Mouse (Mus musculus): ENCODE results near the gene Gm21958. TPM values are rescaled to one million over a fixed set of nuclear protein-coding genes. Genes with fewer than 3 reads are reported as not detected.

The Gm21958 gene
- total RNA-seq (2022) = not detected

DNA sequence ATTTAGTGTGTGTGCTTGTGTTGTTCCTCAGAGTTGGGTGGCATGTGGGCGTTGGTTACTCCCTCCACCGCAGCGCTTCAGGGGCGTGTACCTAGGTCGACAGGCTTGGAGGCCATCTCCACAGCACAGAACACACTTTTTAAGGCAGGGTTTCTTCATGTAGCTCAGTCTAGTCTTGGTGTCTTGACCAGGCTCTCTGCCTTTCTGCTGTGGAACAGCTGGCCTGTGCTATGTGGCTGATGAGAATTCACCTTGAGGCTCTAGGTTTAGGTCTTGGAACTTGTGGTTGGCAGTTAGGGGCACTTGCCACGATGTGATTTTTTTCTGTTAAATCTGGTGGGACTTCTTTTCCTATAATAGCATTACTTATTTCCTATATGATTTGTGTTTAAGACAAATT, at the start of gene Gm21958:
TSS of gene Gm21958 (minus strand) at position 101 of the 400 bp plus-strand sequence.
- no peak for DNase-seq (ENCODE audit: low spot score in 2 of 2)

DNA sequence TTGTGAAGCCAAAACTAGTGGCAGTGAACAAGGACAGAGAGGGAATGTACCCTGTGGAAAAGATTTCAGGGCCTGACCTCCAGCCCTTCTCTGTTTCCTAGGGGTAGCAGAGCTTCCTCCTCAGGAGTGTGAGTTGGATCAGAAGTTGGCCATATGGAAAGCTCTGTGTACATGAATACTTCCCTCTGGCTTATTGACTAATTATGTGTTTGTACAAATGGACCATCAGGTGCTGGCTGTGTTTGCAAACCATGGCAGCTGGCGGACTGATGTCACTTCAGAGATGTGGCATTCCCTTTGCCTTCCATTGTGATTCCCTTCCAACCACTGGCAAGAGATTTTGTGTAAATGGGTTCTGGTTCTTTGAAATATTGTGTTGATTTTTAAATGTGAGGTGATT, 47.1 kb upstream of the Gm21958 start:
- DNase-seq (ENCODE audit: low spot score in 2 of 2) = no peak

DNA sequence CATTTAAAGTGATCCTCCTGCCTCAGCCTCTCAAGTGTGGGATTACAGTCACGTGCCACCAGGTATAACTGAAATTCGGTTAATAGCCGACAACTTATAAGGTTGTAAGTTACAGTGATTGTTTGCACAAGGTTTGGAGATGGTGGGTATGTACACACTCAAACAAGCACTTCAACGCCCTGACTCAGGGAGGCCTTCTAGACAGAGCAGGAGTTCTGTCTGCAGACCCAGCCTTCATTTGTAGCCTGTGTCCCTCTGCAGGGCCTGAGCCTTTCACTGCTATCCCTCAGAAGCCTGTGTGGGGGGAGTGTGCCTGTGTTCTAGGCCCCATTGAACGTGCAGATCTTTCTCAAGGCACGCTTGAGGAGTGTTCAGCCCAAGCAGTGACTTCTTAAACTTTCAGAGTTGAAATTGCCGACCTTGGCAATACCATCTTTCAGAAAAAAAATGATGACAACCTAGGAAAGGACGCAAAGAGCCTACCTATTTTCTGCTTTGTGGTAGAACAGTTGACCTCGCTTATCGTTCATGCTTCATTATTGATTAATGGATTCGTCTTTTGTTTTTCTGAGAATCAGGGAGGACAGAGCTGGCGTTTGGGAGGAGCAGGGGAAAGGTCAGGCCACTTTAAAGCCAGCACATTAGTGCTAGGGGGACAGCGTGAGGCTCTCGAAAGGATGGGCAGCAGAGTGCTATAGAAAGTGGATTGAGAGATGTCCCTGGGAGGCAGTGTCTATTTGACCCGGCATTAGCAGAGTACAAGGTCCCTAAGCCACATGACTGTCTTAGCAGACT, 46.4 kb upstream of the Gm21958 start:
- no peak for DNase-seq (ENCODE audit: low spot score in 2 of 2)

DNA sequence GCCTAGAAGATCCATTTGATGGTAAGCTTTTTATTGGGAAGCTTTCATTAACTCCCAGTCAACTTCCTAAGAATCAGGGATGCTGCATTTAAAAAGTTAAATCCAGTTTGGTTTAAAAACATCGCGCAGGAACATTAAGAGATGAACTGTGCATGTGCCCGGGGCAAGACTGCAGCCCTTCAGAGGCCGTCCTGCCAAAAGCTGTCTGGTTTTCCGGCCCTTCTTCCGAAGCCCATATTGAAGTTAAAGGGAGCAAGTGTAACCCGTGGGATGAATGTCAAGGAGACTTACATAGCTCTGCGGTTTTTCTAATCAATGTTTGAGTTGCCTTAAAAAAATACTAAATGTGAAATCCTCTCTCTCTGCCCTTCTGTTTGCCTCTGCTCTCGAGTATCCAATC, 45.1 kb upstream of the Gm21958 start:
- no peak for DNase-seq (ENCODE audit: low spot score in 2 of 2)

DNA sequence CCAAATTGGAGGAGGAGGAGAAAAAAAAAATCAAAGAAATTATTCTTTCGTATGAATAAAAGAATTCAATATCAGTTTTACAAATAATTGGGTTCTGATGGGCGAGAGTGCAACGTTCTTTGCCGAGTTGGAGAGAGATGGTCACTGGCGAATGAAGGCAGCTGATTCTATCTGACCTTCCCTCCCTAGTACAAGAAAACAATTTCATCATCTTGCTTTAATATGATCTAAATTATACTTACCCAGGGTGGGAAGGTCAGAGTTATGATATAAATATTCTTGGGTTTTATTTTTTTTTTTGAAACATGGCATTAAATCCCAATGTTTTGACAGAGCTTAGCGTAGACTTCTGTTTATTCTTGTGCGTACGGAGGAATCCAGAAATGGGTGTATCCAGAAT, 43.3 kb upstream of the Gm21958 start:
- DNase-seq (ENCODE audit: low spot score in 2 of 2) = no peak

DNA sequence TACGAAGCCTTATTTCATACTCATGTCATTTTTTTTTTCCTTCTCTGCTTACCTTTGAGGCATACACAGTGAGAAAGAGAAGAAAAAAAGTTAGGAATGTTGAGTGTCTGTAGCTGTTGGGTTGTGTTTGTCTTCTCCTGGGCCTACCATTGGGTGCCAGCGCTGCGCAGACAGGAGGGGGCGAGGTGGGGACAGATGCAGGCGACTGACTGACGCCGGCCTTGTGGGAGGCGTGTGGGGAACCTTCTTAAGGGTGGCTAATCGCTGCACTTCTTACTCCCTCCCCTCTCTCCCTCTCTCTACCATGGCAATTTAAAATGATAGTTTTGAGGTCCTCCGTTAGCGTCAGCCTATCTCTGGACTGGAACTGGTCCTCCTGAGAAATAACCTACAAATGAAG, 41.9 kb upstream of the Gm21958 start:
- peak in 1 of 2 experiments; percentile 51 for DNase-seq (ENCODE audit: low spot score in 2 of 2)

DNA sequence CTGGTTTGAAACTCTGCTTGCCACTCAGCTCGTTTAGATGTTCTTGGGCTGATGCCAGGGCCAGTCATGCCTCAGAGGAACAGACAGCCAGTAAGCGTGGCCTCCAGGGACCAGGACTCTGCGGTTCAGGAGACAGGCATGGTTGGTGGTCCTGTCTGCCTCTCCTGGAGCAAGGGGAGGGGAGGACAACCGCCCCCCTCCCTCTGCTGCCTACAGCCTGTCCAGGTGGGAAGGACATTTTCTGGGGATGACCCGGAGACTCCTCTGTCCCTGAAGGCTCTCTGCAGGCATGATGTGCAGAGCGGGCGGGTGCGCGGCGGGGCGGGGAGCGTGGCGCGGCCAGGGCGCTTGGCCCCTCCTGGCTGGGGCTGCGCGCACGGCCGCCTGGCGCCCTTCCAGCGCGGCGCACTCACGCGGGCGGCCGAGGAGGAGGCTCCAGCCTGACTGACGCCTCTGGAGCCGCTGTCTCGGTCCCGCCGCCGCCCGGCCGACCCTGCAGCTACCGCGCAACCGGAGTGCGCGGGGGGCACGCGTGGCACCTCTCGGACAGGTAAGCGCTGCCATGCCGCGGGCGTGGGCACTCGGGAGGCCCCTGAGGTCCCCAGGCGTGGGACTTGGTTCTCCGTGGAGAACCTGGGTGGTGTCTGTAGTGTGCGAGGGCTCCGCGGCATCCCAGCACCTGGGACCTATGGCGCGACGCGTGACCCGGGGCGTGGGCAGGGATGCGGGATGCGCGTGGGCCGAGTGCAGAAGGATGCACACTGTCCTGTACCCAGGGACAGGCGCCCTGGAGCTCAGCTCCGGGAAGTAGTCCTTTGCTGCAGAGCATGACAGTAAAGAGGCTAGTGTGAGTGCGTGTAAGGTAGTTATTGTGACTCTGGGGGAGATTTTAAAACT, 41.2 kb upstream of the Gm21958 start, which contains the start of gene Smad9:
TSS of gene Smad9 (plus strand) at position 438 of the 897 bp plus-strand sequence.
- DNase-seq (ENCODE audit: low spot score in 2 of 2) = peak; percentile 54

DNA sequence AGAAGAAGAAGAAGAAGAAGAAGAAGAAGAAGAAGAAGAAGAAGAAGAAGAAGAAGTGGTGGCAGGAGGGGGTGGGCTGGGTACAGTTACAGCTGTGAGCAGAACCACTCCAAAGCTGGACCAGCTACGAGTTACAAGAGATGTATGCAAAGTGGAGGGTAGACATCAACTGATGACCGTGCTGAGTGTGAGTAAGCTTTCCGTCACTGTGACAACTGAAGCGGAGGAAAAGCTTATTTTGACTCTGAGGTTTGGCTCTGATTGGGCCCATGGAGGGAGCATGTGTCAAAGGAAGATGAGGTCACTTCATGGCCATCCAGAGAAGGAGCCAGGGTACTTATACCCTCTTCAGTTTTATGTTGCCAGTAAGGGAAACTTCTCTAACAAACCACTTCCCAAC, 39.3 kb upstream of the Gm21958 start:
- no peak for DNase-seq (ENCODE audit: low spot score in 2 of 2)

DNA sequence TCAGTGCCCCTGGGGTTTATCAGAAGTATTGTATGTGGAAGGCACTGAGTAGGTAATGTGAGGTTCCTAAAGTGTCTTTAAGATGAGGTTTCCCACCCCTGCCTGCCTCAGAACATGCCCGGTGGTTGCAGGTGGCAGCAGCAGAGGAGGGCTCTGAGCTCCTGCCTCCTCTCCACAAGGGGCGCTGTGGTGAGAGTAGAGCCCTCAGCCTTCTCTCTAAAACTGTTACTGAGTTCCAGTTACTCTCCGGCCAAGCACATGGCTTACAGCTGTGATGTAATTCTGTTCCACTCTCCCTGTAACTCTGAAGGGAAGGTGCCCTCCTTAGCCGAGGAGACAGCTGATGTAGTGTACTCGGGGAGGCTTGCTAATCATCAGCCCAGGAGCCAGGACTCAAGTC, 31.6 kb upstream of the Gm21958 start:
- DNase-seq (ENCODE audit: low spot score in 2 of 2) = no peak

DNA sequence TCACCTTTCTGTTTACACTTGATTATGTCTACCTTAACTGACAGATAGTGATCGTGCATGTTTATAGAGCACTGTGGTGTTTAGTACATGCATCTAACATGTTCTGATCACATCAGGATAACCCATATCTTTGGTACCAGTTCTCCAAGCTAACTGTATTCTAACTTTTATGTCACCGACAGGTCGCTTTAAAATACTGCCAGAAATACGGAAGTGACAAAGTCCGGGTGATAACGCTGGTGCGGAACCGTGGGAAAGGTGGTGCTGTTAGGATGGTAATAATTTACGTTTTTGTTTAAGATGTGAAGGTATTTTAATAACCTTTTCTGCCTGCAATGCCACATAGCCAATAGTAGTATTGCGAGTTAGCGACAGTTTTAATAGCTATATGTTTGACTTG, 27.8 kb upstream of the Gm21958 start:
- DNase-seq (ENCODE audit: low spot score in 2 of 2) = no peak

DNA sequence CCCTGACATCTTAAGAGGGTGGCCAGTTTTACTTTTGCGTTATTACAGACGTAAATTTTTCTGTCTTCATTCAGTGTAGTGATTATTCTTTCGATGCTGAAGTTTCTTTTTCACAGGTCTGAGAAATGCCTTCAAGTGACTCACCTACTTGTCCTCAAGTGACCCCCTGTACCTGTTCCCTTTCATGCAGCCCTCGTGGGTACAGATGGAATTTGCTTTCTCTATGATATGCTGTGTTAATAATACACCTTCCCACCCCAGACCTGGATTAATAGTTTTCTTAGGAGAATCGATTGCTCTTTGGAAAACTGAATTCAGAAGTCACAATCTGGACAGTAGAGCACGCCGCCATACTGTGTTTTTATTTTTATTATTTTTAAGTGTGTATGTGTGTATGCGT, 23.2 kb upstream of the Gm21958 start:
- DNase-seq (ENCODE audit: low spot score in 2 of 2) = no peak

DNA sequence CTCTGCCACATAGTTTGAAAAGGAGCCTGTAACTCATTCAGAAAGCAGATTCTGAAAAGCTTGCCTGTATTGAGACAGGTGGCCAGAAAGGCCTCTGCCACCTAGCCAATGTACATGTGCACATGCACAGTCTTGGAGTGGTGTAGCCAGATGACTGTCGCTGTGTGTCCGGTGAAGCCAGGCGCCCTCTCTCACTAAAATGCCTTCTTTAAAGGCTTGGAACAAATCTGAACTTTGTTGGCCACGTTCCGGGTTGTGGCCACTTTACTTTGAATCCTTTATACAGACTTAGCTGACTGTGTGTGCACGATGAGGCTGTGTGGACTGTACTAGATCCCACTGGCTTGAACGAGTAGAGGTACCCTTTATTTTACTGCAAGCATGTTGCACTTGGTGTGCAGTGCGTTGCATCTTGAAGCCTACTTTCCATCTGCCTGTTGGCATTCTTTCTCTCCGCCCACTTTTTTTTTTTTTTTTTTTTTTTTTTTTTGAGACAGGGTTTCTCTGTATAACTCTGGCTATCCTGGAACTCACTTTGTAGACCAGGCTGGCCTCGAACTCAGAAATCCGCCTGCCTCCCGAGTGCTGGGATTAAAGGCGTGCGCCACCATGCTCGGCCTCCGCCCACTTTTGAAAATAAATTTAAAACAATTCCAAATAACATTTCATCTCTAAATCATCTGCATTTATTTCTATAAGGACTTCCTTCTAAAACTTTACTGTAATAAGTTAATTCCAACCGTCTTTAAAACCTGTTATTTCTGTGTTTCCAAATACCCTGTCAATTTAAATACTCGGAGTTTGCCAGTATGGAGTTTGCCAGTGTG, 22.2 kb upstream of the Gm21958 start:
- DNase-seq (ENCODE audit: low spot score in 2 of 2) = no peak

DNA sequence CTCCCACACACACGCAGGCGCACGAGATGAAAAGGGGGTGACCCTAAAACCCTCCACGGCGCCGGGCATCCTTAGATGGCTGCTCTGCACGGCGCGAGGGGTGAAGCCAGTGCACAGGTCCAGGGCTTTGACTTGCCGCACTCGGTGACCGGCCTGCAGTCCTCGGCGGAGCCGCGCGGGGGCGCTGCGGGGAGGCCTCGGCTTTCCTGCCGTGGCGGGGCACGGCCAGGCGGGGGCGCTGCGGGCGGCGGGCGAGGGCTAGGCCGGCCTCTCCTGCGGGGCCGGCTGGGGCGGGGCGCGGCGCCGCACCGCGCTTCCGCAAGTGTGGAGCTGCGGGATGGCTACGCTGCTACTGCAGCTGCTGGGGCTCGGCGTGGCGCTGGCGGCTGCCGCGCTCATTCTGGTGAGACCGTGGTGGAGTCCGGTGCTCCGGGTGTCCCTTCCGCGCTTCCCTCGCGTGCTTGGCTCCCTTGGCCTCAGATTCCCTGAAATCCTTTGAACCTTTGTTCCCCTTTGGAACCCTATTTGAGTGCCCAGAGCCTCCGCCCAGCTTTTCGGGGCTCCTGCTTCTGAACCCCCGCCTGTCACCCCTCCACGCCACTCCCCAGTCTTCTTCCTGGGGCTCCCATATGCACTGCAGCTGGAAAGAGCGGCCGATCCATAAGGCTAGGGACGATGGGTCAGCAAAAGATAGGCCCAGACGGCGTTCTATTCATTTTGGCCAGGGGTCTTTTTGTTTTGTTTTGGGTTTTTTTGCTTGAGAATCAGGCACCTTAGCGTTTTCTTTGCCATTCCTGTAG, 21.3 kb upstream of the Gm21958 start, which contains the start of the genes Exosc8 and Alg5:
TSS of gene Exosc8 (minus strand) at position 147 of the 800 bp plus-strand sequence.
TSS of gene Alg5 (plus strand) at position 293 of the 800 bp plus-strand sequence.
- peak; percentile 76 to 95 for DNase-seq (ENCODE audit: low spot score in 2 of 2)

DNA sequence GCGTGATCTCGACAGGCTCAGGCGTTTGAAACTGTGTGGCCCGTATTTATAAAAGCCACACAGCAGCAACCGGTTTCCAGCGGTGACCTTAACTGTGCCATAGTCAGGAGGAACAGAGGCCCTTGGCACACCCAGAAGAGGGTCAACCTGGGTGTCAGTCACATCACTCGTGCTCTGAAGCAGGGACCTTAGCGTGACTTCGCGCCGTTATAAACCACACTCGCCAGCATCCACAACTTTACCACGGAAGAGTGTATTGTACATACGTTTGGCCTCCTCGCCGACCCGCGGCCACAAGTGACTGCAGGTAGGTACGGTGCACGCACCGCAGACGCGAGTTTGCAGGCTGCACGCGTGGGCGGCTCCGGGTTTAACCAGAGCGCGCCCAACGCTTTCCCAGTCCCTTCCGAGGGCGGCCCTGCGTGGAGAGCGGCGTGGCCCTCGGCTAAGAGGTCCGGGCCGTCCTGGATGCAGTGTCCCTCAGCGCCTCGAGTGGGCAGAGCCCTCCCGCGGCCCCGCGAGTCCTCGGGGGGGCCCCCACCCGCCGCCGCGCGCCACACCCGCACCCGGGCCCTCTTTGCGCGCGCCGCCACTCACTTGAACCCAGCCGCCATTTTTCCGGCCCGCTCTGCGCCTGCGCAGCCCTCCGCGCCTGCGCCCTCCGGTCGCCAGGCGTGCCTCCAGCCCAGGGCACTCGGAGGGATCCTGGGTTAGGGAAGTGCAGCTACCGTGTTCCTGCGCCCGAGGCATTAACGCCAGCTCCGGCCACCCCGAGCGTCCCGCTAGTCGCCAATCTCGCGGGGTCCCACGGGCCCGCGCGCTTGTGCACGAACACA, 20.5 kb upstream of the Gm21958 start:
- peak; percentile 77 to 81 for DNase-seq (ENCODE audit: low spot score in 2 of 2)

DNA sequence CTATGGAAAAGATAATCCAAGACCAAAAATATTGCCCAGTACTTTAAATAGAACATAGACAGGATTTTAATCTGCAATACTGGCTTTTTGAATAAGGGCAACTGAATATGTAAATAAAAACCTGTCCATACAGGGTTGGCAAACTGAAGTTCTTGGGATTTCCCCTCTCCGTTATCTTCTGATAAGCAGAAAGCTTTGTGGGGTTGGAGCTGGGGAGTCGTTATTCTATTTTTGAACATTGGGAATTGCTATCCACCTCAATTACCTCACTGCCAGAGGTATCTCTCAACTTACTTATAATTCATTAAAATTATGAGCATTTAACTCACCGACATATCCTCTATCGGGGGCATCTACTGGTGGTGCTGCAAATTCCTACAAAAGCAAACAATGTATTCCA, 18.2 kb upstream of the Gm21958 start:
- no peak for DNase-seq (ENCODE audit: low spot score in 2 of 2)

DNA sequence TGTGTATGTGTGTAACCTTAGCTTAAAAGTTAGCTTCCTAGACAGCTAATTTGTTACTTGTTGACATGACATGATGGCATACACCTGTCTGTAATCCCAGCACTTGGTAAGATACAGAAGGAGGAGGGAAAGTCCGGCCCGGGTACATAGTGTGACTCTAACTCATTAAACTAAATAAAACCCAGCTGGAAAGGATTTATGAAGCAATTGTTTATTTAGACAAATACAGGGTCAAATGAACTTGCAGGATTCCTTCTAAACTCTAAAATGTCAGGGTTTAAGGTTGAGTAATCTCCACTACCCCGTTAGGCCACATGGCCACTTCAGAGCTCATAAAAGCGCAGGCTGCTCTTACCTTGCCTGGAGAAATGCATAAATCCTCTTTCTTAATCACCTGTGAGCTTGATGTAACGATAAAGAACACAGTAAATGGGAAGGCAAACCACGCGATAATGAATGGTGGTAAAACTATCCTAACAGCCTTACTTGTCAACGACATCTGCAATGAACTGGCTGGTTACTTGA, 17.5 kb upstream of the Gm21958 start:
- DNase-seq (ENCODE audit: low spot score in 2 of 2) = no peak

DNA sequence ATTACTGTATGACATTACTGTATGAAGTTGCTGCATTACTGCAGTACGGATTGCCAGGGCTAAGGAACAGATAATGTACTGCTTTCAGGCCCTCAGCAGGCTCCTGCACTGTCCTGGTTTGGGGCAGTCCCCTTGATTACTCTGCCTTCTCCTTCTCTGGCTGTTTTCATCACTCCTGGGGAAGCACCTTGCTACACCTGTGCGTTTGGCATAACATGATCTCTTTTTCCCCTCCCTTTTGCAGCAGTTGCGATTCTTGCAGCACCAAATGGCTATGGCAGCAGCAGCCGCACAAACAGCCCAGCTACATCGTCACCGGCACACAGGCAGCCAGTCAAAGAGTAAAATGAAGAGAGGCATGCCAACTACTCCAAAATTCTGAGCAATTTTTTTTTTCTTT, 13.9 kb upstream of the Gm21958 start:
- no peak for DNase-seq (ENCODE audit: low spot score in 2 of 2)

DNA sequence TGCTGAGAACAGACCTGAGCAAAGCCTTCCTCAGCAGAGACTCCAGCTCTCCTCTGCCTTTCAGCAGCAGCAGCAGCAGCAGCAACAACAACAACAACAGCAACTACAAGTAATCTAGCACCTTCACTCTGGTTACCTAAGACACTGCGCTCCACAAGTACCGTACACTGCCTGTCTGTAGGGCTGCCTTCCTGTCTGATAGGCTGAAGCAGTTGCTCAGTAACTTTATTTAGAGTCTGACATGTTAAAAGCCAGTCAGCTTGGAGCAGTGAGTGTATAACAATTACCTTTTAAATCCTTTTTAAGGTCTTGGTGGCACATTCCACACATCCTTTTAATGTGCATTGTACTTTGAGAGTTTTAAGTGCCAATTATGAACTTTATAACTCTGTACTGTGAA, 13.4 kb upstream of the Gm21958 start:
- no peak for DNase-seq (ENCODE audit: low spot score in 2 of 2)

DNA sequence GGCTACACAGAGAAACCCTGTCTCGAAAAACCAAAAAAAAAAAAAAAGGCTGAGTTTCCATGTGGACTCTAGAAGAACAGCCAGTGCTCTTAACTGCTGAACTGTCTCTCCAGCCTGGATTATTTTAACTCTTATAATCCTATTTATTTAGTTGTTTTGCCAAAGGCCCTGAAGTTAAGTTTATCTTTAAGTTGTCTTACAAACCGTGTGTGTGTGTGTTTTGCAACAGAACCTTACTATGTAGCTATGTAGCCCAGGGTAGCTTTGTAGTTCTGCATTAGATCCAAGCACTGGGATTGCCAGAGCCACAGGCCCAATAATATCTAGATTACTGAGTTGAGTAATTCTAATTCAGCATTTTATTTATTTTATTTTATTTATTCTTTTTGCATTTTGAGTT, 11.2 kb upstream of the Gm21958 start:
- no peak for DNase-seq (ENCODE audit: low spot score in 2 of 2)

Data from left cerebral cortex, adult 8-10 months (tissue).